Mouse (Mus musculus): ENCODE data around the gene A630001G21Rik.

The A630001G21Rik gene

DNA sequence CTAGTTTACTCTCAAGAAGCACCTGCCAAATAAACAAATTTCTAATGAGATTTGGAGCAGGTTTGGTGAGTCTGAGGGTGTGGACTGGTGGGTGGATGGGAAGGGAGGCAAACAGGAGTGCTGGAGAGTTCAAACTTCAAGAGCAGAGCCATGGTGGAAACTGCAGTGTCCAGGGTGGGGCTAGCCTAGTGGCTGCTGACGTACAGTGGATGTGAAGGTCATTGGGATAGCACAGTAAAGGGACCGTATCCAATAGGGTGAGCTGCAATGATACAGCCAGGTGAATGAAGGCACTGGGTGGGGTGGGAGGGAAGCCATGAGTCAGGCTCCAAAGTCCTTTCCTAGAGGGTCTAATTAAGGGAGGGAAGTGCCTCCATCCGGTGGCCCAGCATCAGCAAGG is 12.1 kb upstream of the A630001G21Rik start:
- no peak for TF ChIP-seq GATA4 (IDR thresholded peaks at IDR 0.05; ENCODE audit: insufficient replicate concordance, low read length)

DNA sequence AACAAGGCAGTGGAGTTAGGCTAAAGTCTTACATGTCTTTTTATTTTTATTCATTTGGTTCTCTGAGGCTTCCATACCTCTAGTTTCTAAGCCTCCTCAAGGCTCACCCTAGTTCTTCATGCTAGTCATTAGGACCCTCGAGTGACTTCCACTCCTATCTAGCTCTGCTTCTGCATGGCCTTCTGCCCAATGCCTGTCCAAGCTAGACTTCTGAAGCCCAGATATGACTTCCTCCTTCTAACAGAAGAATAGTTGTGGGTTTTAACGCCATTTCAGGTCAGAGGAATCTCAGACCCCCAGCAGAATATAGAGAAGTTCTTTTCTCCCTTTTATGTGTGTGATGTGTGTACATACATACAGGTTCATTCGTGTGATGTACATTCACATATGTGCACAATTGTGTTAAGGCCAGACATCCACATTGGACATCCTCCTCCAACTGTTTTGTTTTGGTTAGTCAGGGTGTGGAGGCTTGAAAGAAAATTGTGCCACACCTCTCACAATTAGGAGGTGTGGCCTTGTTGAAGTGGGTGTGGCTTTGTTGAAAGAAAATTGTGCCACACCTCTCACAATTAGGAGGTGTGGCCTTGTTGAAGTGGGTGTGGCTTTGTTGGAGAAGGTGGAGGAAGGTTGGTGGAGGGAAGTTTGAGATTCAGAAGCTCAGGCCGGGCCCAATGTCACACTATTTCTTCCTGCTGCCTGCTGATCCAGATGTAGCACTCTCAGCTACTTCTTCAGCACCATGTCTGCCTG is 1.2 kb upstream of the A630001G21Rik start:
- TF ChIP-seq GATA4 (IDR thresholded peaks at IDR 0.05; ENCODE audit: insufficient replicate concordance, low read length) = no peak

DNA sequence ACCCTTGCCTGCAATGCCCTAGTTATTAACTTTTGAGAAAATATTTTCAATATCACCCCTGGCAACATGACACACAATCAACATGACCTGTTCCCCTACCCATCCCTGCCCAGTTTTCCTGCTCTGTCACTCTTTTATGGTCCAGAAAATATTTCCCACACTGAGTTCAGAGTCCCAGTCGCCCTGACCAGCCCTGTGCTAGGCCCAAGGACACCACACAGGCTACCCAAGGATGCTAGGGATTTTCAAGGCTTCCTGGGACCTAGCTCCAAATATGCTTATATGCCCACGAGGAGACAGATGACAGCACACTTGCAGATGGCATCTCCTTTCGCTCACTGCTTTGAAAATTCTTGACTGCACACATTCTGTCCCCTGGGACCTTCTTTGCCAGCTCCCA is 569 bp upstream of the A630001G21Rik start:
- TF ChIP-seq GATA4 (IDR thresholded peaks at IDR 0.05; ENCODE audit: insufficient replicate concordance, low read length) = no peak

DNA sequence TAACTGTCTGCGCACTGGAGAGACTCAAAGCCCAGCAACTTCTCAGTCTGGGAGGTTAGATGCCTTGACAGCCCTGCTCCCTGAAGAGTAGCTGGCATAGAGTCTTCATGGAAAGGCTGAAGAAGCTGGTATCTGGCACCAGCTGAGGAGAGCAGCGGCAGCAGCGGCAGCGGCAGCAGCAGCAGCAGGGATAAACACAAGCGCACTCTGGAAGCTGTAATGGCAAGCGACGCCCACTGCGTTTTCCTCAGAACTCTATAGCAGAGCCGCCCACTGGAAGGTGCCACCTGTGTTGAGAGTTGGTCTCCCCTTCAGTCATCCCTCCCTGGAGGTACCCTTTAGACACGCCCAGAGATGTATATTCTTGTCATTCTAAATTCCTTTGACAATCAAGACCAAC is 2.3 kb downstream of the A630001G21Rik start:
- TF ChIP-seq GATA4 (IDR thresholded peaks at IDR 0.05; ENCODE audit: insufficient replicate concordance, low read length) = no peak

DNA sequence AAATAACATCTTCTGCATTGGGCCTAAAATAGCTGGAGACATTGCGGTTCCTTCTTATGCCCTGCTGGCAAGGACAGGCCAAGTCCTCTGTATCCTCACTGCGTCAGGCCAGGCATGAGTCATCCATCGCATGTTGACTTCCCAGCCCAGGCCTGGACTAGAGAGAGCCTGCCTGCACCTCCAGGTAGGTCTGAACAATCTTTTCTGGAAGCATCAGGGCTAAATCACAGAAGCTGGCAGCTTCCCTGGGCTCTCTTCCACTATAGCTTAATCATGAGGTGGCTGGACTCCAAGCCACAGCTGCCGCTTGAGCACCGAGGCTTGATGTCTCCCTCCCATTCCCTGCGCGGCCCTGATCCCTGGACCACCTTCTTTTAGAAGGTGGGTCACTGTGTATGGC is 3.3 kb downstream of the A630001G21Rik start:
- no peak for TF ChIP-seq GATA4 (IDR thresholded peaks at IDR 0.05; ENCODE audit: insufficient replicate concordance, low read length)

DNA sequence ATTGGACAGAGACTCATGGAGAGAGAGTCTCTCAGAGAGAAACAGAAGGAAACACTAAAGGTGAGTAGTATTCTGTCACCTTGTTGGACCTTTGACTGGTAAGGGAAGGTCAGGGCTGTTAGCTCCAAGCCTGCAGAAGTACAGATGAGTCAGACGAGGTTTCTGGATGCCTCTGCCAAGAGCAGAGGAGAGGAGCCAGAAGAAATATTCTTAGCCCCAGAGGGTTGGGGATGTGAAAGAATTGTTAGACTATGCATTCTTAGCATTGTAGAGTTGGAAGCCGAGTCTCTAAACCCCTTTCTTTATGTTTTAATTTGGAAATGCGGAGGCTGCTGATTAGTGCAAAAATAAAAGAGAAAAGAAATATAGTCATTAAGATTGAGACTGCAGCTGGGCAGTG is 6.5 kb downstream of the A630001G21Rik start:
- no peak for TF ChIP-seq GATA4 (IDR thresholded peaks at IDR 0.05; ENCODE audit: insufficient replicate concordance, low read length)

DNA sequence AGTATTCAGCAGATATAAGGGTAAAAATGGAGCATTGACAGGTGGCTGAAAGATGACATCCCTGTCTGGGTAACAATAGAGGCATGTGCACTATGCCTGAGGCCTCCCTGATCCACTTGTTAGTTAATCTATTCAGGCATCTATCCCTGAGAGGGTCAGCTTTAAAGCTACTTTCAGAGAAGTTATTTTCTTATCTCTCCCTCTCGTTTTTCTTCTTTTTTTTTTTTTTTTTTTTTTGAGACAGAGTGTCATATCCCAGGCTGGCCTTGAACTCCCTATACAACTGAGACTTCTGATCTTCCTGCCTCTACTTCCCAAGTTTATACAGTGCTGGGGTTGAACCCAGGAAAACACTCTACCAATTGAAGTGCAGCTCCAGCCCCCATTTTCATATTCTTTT is 10.7 kb downstream of the A630001G21Rik start:
- TF ChIP-seq GATA4 (IDR thresholded peaks at IDR 0.05; ENCODE audit: insufficient replicate concordance, low read length) = no peak

DNA sequence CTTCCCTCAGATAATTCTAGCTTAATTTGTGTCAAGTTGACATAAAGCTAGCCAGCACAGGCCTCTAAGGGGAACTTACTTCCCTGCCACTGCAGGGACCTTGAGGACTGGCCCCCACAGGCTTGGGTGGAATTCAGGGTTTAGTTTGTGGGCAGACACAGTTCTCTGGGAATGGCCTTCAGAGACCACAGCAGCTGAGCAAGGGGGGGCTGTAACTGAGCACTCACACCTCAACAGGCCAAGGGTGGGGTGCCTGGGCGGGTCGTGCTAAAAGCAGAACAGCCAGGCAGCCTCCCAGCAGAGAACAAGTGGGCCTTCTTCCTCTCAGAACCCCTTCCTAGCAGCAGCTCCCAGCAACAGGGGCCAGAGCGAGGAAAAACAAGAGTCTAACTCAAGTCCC is 12.3 kb downstream of the A630001G21Rik start:
- TF ChIP-seq GATA4 (IDR thresholded peaks at IDR 0.05; ENCODE audit: insufficient replicate concordance, low read length) = no peak

DNA sequence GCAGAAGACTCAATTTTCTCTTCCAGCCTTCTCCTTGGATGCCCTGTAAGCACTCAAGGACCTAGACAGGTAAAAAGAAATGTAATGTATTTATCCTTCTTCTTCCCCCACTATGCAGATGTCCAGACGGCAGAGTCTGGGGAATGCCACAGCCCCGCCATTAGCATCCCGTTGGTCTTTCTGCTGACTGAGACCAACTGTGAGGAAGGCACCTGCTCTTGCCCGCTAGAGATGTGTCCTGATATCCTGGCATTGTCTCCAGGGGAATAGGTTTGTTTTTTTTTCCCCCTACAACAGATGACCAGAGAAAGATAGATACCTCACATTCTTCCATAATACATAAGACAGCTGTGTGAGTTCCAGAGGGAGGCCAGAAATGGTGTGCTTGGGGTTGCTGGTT is 14.2 kb downstream of the A630001G21Rik start:
- TF ChIP-seq GATA4 (IDR thresholded peaks at IDR 0.05; ENCODE audit: insufficient replicate concordance, low read length) = no peak

DNA sequence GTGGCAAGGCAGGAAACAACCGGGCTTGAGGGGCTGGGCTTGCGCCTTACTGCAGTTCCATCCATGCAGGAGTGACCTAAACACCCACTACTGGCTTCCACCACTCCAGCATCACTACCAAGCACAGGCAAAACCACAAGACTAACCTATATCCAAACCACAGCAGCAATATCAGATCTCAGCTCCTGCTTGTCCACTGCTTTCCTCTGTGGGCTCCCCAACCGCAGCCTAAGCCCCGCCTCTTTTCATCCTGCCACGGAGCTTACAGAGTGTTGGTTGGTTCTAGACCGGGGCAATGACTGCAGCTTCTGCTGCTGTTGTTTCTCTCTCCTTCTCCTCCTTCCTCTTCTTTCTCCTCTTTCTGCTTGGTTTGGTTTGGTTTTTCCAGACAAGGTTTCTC is 15.1 kb downstream of the A630001G21Rik start:
- TF ChIP-seq GATA4 (IDR thresholded peaks at IDR 0.05; ENCODE audit: insufficient replicate concordance, low read length) = no peak

DNA sequence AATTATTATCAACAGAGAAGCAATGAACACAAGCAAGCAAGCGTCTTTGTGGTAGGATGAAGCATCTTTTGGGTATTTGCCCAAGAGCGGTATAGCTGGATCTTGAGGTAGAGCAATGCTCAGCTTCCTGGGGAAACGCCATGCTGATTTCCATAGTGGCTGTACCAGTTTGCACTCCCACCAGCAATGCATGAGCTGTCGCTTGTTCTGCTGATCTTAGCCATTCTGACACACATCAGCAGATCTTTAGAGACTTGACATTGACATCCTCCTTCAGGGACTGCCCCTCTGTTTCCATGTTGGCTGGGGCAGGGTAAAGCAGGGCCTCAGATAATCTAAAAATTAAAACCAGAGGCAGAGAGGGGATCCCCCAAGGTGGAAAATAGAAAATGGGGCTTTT is 16.8 kb downstream of the A630001G21Rik start:
- TF ChIP-seq GATA4 (IDR thresholded peaks at IDR 0.05; ENCODE audit: insufficient replicate concordance, low read length) = no peak

DNA sequence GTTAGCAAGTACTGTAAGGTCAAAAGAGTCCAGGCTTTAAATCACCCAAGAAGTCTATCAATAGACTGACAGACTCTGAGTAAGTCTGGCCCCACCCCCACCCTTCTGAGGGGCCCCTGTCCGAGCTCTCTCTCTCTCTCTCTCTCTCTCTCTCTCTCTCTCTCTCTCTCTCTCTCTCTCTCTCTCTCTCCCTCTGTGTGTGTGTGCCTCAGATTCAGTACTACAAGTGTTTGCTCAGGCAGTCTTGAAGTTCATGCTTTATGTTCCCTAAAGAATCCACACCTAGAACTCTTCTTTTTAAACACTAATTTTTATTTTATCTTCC is 19.5 kb downstream of the A630001G21Rik start:
- no peak for TF ChIP-seq GATA4 (IDR thresholded peaks at IDR 0.05; ENCODE audit: insufficient replicate concordance, low read length)

DNA sequence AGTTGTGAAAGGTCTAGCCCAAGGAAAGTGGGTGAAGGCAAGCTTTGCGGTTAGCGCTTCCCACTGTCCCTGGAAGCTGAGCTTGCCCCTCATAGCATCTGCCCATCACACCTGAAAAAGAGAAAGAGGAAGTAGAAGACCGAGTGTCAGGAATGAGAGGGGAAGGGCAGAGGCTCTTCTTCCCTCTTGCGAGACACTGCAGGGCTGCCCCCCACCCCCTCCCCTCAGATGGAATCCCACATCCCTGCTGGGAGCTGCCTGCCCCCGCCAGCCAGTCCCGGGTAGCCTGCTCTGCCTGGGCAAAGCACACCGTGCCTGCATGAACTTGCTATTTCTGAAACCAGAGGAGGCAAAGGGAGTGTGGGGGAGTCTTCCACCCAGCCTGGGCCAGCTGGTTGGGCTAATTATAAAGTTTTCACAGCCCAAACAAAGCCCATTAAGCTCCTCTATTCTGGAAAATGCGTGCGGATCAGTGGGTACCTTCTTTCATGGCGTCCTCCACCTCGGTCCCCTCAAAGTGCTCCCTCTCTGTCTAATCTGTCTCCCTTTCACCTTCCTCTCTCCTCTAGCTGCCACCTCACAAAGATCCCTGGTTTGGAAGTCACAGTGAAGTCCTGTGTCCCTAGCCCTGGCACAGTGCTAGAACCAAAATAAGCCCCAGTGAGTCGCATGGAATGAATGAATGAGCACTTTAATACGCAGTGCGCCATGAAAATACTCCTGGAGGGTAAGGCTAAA is 20.0 kb downstream of the A630001G21Rik start:
- TF ChIP-seq GATA4 (IDR thresholded peaks at IDR 0.05; ENCODE audit: insufficient replicate concordance, low read length) = no peak

DNA sequence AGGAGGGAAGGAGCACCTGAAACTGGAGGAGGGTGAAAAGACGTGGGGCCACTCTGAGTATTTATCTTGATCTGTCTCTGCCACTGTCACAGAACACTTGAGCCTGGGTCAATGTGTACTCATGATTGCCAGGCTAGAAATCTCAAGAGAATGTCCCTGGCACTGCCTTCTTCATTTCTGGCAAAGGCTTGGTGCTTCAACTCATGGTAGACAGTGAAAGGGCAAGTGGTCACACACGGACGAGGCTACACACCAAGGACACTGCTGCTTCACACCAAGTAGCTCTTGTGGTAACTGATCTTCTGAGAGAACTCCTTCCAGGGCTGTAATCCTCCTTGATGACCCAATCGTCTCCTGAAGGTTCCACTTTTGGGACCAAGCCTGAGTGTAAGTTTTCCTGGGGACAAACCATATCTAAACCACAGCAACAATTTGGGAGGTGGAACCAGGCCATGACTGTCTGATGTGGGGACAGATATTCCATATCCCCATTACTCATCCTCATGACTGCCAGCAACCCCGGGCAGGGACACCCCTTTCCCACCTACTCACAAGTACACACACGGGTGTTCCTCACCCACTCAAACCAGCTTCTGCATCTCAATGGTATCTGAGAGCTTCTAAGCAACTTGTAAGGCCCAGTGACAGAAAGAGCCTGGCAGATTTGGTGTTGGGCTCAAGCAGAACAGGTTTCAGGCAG is 20.8 kb downstream of the A630001G21Rik start:
- no peak for TF ChIP-seq GATA4 (IDR thresholded peaks at IDR 0.05; ENCODE audit: insufficient replicate concordance, low read length)

DNA sequence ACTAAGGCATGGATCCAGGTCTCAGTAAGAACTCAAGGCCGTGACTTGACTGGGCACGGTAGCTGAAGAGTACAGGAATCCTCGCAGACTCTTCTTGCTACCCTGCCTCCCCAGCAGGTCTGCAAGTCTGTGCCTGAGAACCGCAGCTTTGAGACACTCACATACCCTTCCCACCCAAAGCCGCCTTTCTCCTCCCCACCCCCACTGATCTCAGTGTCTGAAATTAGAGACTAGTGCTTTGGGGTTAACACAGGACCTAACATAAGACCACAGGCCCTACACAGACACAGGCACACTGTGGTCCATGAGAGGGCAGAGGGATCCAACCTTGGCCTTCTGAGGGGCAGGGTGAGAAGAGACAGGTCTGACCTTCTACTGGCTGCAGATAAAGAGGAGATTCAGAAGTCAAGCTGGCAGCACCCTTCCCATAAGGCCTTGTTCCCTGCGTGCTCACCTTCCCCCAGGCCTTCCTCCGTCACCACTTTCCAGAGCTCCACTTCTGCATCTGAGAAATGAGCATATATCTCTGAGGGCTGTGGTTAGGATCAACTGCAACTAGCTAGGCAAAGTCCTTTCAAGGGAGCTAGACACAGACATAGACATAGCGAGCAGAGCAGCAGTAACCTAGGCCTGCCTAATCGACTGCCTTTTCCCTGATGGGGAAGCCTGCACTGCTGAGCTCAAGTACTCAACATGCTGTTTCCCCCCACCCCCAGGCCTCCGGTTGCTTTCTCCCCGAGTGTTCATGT is 26.3 kb downstream of the A630001G21Rik start:
- TF ChIP-seq GATA4 (IDR thresholded peaks at IDR 0.05; ENCODE audit: insufficient replicate concordance, low read length) = no peak

Data from liver, adult (tissue).